Mouse (Mus musculus): ENCODE measurements around the gene Anks6. TPM values are rescaled to one million over a fixed set of nuclear protein-coding genes. Genes with fewer than 3 reads are reported as not detected.

Gene Anks6
- 1.6 and 2.1 TPM in 2 replicates for polyA plus RNA-seq (2014; fragmentation: Nextera tagmentation; extraction: Ambion mirVana)

- Histone ChIP-seq H3K27me3 (ENCODE audit: control insufficient read depth, insufficient read depth, low read length) (0 out of 2 replicates have a peak, but pooled peaks cover 2% of the 10 kb centered on the region), H3K4me2 (ENCODE audit: low read length) (peak within 1 kb of the TSS; percentile 86), H3K36me3 (ENCODE audit: control insufficient read depth, insufficient read depth, low read length) (no peaks in the 10 kb centered on the region), H3K9me3 (ENCODE audit: control insufficient read depth, low read length) (0 out of 2 replicates have a peak, but pooled peaks cover 2% of the 10 kb centered on the region), H3K4me1 (ENCODE audit: control insufficient read depth in 2 of 2, insufficient read depth in 2 of 2, low read length in 2 of 2) (peaks cover 0 to 4% of the 10 kb centered on the region in 2 experiments; a peak in 1 of 4 replicates), H3K27ac (replicated peaks in 1 of 2; ENCODE audit: control insufficient read depth in 1 of 2, insufficient read depth in 1 of 2, low read depth in 2 of 2, low read length in 2 of 2) (peak within 1 kb of the TSS in 1 of 2 experiments; percentile 44; a peak in 1 of 4 replicates), H3K4me3 (ENCODE audit: control insufficient read depth in 1 of 2, insufficient read depth in 1 of 2, low read depth in 1 of 2, low read length in 2 of 2) (peak within 1 kb of the TSS; percentile 74 to 82), H3K9ac (ENCODE audit: low read length) (peak within 1 kb of the TSS; percentile 84)
- under 1% methylated on average over 84 of the region's 86 CpGs for WGBS
- peak; percentile 89 for ATAC-seq (ENCODE audit: insufficient number of reproducible peaks, insufficient read depth, low FRiP score, low read depth)
Observed at GRCm38 (mm10) chr4:47056791-47057509, at the start of gene Anks6. Gene Anks6 (minus strand): TSS chr4:47057427.

- no peak overlapping the region for H3K9ac ChIP-seq (ENCODE audit: low read length)
- 91% methylated on average over 10 of the region's 10 CpGs for WGBS
- no peak for ATAC-seq (ENCODE audit: insufficient number of reproducible peaks, insufficient read depth, low FRiP score, low read depth)
Observed at GRCm38 (mm10) chr4:47103561-47103960, 46.3 kb upstream of the Anks6 start.

GRCm38 (mm10) chr4:47093647-47094046 lies 36.4 kb upstream of the Anks6 start:
- Histone ChIP-seq H3K9ac (ENCODE audit: low read length) (no peak overlapping the region), H3K4me2 (ENCODE audit: low read length) (no peak overlapping the region), H3K27ac (replicated peaks in 1 of 2; ENCODE audit: control insufficient read depth in 1 of 2, insufficient read depth in 1 of 2, low read depth in 2 of 2, low read length in 2 of 2) (no peak overlapping the region), H3K27me3 (ENCODE audit: control insufficient read depth, insufficient read depth, low read length) (peaks cover 36% of the 10 kb centered on the region), H3K9me3 (ENCODE audit: control insufficient read depth, low read length) (no peaks in the 10 kb centered on the region), H3K36me3 (ENCODE audit: control insufficient read depth, insufficient read depth, low read length) (no peaks in the 10 kb centered on the region), H3K4me1 (ENCODE audit: control insufficient read depth in 2 of 2, insufficient read depth in 2 of 2, low read length in 2 of 2) (peaks cover 2 to 5% of the 10 kb centered on the region in 2 experiments; a peak in 2 of 4 replicates), H3K4me3 (ENCODE audit: control insufficient read depth in 1 of 2, insufficient read depth in 1 of 2, low read depth in 1 of 2, low read length in 2 of 2) (no peak overlapping the region)
- no peak for ATAC-seq (ENCODE audit: insufficient number of reproducible peaks, insufficient read depth, low FRiP score, low read depth)
- WGBS = 61% methylated on average over 6 of the region's 6 CpGs

More at GRCm38 (mm10) chr4:47103561-47103960, 46.3 kb upstream of the Anks6 start:
- H3K36me3 ChIP-seq (ENCODE audit: control insufficient read depth, insufficient read depth, low read length) = no peaks in the 10 kb centered on the region
- H3K27ac ChIP-seq (replicated peaks in 1 of 2; ENCODE audit: control insufficient read depth in 1 of 2, insufficient read depth in 1 of 2, low read depth in 2 of 2, low read length in 2 of 2) = no peak overlapping the region
- no peak overlapping the region for H3K4me2 ChIP-seq (ENCODE audit: low read length)
- no peaks in the 10 kb centered on the region for H3K27me3 ChIP-seq (ENCODE audit: control insufficient read depth, insufficient read depth, low read length)
- H3K4me1 ChIP-seq (ENCODE audit: control insufficient read depth in 2 of 2, insufficient read depth in 2 of 2, low read length in 2 of 2) = peaks cover 0 to 3% of the 10 kb centered on the region in 2 experiments; a peak in 1 of 4 replicates
- no peak overlapping the region for H3K4me3 ChIP-seq (ENCODE audit: control insufficient read depth in 1 of 2, insufficient read depth in 1 of 2, low read depth in 1 of 2, low read length in 2 of 2)
- no peaks in the 10 kb centered on the region for H3K9me3 ChIP-seq (ENCODE audit: control insufficient read depth, low read length)

GRCm38 (mm10) chr4:47093161-47093560 lies 35.9 kb upstream of the Anks6 start:
- peaks cover 2 to 5% of the 10 kb centered on the region in 2 experiments; a peak in 2 of 4 replicates for H3K4me1 ChIP-seq (ENCODE audit: control insufficient read depth in 2 of 2, insufficient read depth in 2 of 2, low read length in 2 of 2)
- H3K4me3 ChIP-seq (ENCODE audit: control insufficient read depth in 1 of 2, insufficient read depth in 1 of 2, low read depth in 1 of 2, low read length in 2 of 2) = no peak overlapping the region
- no peak overlapping the region for H3K4me2 ChIP-seq (ENCODE audit: low read length)
- 55% methylated on average over 9 of the region's 9 CpGs for WGBS
- no peak overlapping the region for H3K9ac ChIP-seq (ENCODE audit: low read length)
- H3K36me3 ChIP-seq (ENCODE audit: control insufficient read depth, insufficient read depth, low read length) = no peaks in the 10 kb centered on the region
- H3K27me3 ChIP-seq (ENCODE audit: control insufficient read depth, insufficient read depth, low read length) = peaks cover 36% of the 10 kb centered on the region
- no peak for ATAC-seq (ENCODE audit: insufficient number of reproducible peaks, insufficient read depth, low FRiP score, low read depth)
- no peaks in the 10 kb centered on the region for H3K9me3 ChIP-seq (ENCODE audit: control insufficient read depth, low read length)
- H3K27ac ChIP-seq (replicated peaks in 1 of 2; ENCODE audit: control insufficient read depth in 1 of 2, insufficient read depth in 1 of 2, low read depth in 2 of 2, low read length in 2 of 2) = no peak overlapping the region

- Histone ChIP-seq H3K9ac (ENCODE audit: low read length) (peak overlapping the region; percentile 69), H3K4me3 (ENCODE audit: control insufficient read depth in 1 of 2, insufficient read depth in 1 of 2, low read depth in 1 of 2, low read length in 2 of 2) (peak overlapping the region; percentile 70 to 71), H3K27ac (replicated peaks in 1 of 2; ENCODE audit: control insufficient read depth in 1 of 2, insufficient read depth in 1 of 2, low read depth in 2 of 2, low read length in 2 of 2) (no peak overlapping the region), H3K4me2 (ENCODE audit: low read length) (peak overlapping the region; percentile 100), H3K36me3 (ENCODE audit: control insufficient read depth, insufficient read depth, low read length) (no peaks in the 10 kb centered on the region), H3K9me3 (ENCODE audit: control insufficient read depth, low read length) (no peaks in the 10 kb centered on the region), H3K27me3 (ENCODE audit: control insufficient read depth, insufficient read depth, low read length) (peaks cover 36% of the 10 kb centered on the region), H3K4me1 (ENCODE audit: control insufficient read depth in 2 of 2, insufficient read depth in 2 of 2, low read length in 2 of 2) (peaks cover 2 to 5% of the 10 kb centered on the region in 2 experiments; a peak in 2 of 4 replicates)
- 2% methylated on average over 21 of the region's 21 CpGs for WGBS
- ATAC-seq (ENCODE audit: insufficient number of reproducible peaks, insufficient read depth, low FRiP score, low read depth) = no peak
Observed at GRCm38 (mm10) chr4:47092387-47093021, 35.3 kb upstream of the Anks6 start.

- H3K27me3 ChIP-seq (ENCODE audit: control insufficient read depth, insufficient read depth, low read length) = peaks cover 36% of the 10 kb centered on the region
- under 1% methylated on average over 73 of the region's 74 CpGs for WGBS
- H3K9ac ChIP-seq (ENCODE audit: low read length) = peak within 1 kb of the TSS; percentile 69
- peaks cover 2 to 5% of the 10 kb centered on the region in 2 experiments; a peak in 2 of 4 replicates for H3K4me1 ChIP-seq (ENCODE audit: control insufficient read depth in 2 of 2, insufficient read depth in 2 of 2, low read length in 2 of 2)
- no peaks in the 10 kb centered on the region for H3K36me3 ChIP-seq (ENCODE audit: control insufficient read depth, insufficient read depth, low read length)
- no peak within 1 kb of the TSS for H3K27ac ChIP-seq (replicated peaks in 1 of 2; ENCODE audit: control insufficient read depth in 1 of 2, insufficient read depth in 1 of 2, low read depth in 2 of 2, low read length in 2 of 2)
- ATAC-seq (ENCODE audit: insufficient number of reproducible peaks, insufficient read depth, low FRiP score, low read depth) = no peak
- peak within 1 kb of the TSS; percentile 70 to 71 for H3K4me3 ChIP-seq (ENCODE audit: control insufficient read depth in 1 of 2, insufficient read depth in 1 of 2, low read depth in 1 of 2, low read length in 2 of 2)
- peak within 1 kb of the TSS; percentile 100 for H3K4me2 ChIP-seq (ENCODE audit: low read length)
- H3K9me3 ChIP-seq (ENCODE audit: control insufficient read depth, low read length) = no peaks in the 10 kb centered on the region
Observed at GRCm38 (mm10) chr4:47091493-47092386, 34.5 kb upstream of the Anks6 start, which contains the start of gene Galnt12. Gene Galnt12 (plus strand): TSS chr4:47091909.

- H3K4me3 ChIP-seq (ENCODE audit: control insufficient read depth in 1 of 2, insufficient read depth in 1 of 2, low read depth in 1 of 2, low read length in 2 of 2) = no peak overlapping the region
- 88% methylated on average over 7 of the region's 7 CpGs for WGBS
- no peaks in the 10 kb centered on the region for H3K9me3 ChIP-seq (ENCODE audit: control insufficient read depth, low read length)
- H3K36me3 ChIP-seq (ENCODE audit: control insufficient read depth, insufficient read depth, low read length) = no peaks in the 10 kb centered on the region
- H3K9ac ChIP-seq (ENCODE audit: low read length) = no peak overlapping the region
- H3K27me3 ChIP-seq (ENCODE audit: control insufficient read depth, insufficient read depth, low read length) = peaks cover 31% of the 10 kb centered on the region
- ATAC-seq (ENCODE audit: insufficient number of reproducible peaks, insufficient read depth, low FRiP score, low read depth) = no peak
- no peak overlapping the region for H3K27ac ChIP-seq (replicated peaks in 1 of 2; ENCODE audit: control insufficient read depth in 1 of 2, insufficient read depth in 1 of 2, low read depth in 2 of 2, low read length in 2 of 2)
- peaks cover 2 to 5% of the 10 kb centered on the region in 2 experiments; a peak in 2 of 4 replicates for H3K4me1 ChIP-seq (ENCODE audit: control insufficient read depth in 2 of 2, insufficient read depth in 2 of 2, low read length in 2 of 2)
- H3K4me2 ChIP-seq (ENCODE audit: low read length) = no peak overlapping the region
Observed at GRCm38 (mm10) chr4:47088671-47089070, 31.4 kb upstream of the Anks6 start.
